Mouse (Mus musculus): ENCODE measurements around the gene Grpel1. TPM values are rescaled to one million over a fixed set of nuclear protein-coding genes. Genes with fewer than 3 reads are reported as not detected.

Gene Grpel1
- total RNA-seq, 2 experiments from 2014 or later: 34.2 to 38.3 TPM

DNA sequence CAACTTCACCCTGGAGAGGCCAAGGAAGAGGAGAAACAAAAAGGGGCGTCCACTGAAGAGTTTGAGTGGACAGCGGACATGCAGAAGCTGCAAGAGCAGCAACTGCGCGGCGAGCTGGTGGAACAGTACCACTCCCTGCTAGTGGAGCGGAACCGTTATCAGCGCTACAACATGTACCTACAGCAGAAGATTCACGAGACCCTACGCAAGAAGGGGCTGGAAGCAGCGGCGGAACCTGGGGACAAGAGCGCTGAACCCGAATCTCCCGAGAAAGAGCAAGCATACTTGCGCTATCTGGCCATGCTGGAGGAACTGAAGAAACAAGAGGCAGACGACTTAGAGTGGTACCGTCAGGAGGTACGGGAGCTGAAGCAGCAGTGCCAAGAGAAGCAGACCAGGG, 20.5 kb downstream of the Grpel1 start:
- no peak for DNase-seq
- intact Hi-C loops (cut with DNase I; ENCODE audit: low total_unique reads): loop anchor here (10.0 kb wide), 1 partner anchor 99 kb away; no protein-coding TSS in a partner anchor

- DNase-seq: no peak
- intact Hi-C loops (cut with DNase I; ENCODE audit: low total_unique reads): loop anchor here (10.0 kb wide), 1 partner anchor 96 kb away; no protein-coding TSS in a partner anchor
Measured at GRCm38 (mm10) chr5:36489225-36489624, 24.4 kb downstream of the Grpel1 start.

GRCm38 (mm10) chr5:36493919-36494318, 29.1 kb downstream of the Grpel1 start:
- intact Hi-C loops (cut with DNase I; ENCODE audit: low total_unique reads): no loop called here
- DNase-seq: no peak

GRCm38 (mm10) chr5:36494709-36495108, 29.9 kb downstream of the Grpel1 start:
- intact Hi-C loops (cut with DNase I; ENCODE audit: low total_unique reads): no loop called here

DNA sequence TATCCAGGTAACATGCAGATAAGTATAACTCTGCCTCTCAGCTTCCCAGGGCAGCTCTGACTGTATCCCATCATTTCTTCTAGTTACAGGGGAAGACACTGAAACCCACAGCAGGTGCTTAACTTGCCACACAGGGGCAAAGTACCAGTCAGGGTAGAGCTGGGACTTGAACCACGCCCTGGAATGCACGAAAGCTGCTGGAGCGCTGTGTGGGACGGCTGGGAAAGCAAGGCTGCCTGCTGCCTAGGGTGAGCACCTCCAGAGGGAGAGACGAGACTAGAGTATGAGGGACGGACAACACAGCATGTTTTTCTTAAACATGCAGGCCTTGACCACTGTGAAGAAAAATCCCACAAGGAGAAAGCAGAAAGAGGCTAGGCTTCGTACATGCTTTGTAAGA, 40.4 kb downstream of the Grpel1 start:
- intact Hi-C loops (cut with DNase I; ENCODE audit: low total_unique reads): no loop called here
- no peak for DNase-seq

More at GRCm38 (mm10) chr5:36494709-36495108, 29.9 kb downstream of the Grpel1 start:
- no peak for DNase-seq

DNA sequence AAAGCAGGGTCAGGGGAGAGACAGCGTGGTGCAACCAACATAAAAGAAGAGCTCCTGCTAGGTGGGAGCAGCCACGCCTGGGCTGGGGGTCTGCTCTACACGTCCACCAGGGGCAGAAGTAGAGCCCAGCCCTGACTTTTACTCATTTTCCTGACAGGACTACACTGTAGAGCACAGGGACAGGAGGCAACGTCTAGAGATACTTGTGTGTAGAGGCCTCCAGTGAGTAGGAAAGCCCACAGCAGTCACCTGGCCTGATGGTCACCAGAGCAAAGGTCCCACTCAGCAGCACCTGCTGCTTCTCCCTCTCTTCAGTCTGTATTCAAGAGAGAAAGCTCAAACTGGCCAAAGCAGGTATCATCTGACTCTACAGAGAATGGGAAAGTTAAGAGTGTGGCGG, 40.8 kb downstream of the Grpel1 start:
- intact Hi-C loops (cut with DNase I; ENCODE audit: low total_unique reads): no loop called here
- DNase-seq: no peak

DNA sequence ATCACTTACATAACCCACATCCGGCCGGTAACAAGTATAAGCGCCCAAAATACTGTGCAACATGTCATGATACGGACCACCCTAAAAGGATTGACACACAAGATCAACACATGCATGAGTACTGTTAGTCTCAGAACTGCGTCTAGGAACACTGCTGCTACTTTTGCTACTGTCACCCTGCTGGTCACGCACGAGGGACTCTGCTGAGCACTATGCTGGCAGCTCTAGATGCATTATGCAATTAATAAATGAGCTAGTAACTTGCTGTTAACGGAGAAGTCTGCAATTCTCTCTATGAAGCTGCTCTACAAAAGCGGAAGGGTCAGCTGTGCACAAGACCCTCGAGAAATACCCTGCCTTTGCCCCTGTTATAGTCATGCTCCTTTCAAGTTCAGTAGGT, 43.6 kb downstream of the Grpel1 start:
- no peak for DNase-seq
- intact Hi-C loops (cut with DNase I; ENCODE audit: low total_unique reads): no loop called here

DNA sequence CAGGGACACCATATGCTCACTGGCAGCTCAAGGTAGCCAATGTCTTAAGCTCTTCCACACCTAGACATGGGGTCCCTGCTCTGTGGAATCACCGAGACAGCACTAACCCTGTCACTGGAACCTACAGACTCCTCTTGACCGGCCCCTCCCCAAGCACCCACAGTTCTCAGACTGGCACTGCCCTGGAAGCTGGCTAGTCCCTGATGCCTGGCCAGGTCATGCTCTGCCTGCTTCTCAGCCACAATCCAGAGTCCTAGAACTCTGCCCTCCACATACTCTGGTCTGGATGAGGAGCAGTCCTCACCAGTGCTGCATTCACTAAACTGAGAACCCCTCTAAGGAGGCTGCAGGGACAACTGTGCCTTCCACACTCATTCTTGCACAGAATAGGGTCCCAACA, 46.2 kb downstream of the Grpel1 start:
- intact Hi-C loops (cut with DNase I; ENCODE audit: low total_unique reads): no loop called here
- no peak for DNase-seq

- intact Hi-C loops (cut with DNase I; ENCODE audit: low total_unique reads): no loop called here
- DNase-seq: no peak
Measured at GRCm38 (mm10) chr5:36515126-36515525, 50.3 kb downstream of the Grpel1 start.

- no peak for DNase-seq
- intact Hi-C loops (cut with DNase I; ENCODE audit: low total_unique reads): no loop called here
Measured at GRCm38 (mm10) chr5:36515558-36515957, 50.8 kb downstream of the Grpel1 start.

GRCm38 (mm10) chr5:36517596-36517995, 52.8 kb downstream of the Grpel1 start:
- intact Hi-C loops (cut with DNase I; ENCODE audit: low total_unique reads): no loop called here
- DNase-seq: no peak

DNA sequence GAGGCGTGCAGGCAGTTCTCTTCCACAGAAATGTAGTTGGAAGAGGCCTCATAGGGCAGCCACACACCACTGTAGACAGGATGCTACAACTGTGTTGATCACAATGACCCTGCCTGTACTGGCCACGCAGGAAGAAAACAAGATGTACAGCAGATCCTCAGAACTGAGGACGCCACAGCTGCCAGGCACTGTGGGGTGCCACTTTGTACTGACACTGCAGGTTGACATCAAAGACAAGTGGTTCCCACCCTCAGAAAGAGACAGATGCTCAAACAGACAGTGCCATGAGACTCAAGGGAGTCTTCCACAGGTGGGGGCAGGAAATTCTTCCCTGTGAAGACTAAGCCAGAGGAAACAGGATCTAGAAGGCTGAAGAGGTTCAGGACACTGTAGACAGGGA, 55.0 kb downstream of the Grpel1 start:
- intact Hi-C loops (cut with DNase I; ENCODE audit: low total_unique reads): no loop called here
- DNase-seq: no peak

GRCm38 (mm10) chr5:36522782-36523181, 58.0 kb downstream of the Grpel1 start:
- DNase-seq: no peak

DNA sequence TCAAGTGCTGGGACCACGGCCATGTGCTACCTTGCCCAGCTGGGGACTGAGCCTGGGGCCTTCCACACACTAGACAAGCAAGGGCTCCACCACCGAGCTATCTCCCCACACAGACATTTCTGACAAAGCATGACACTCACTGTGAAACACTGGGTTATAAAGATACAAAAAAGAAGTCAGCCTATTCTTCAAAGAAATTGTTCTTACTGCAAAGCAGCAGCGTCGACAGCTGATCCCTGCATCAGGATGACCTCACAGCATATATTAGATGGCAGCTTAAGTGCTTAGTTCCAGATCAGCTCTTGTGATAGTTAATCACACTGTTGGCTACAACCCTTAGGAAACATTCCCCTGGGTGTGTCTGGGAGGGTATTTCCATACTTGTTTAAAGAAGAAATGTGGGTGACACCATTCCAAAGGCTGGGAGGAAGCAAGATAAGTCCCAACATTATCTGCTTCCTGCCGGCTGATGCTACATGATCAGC, 58.5 kb downstream of the Grpel1 start:
- no peak for DNase-seq
- intact Hi-C loops (cut with DNase I; ENCODE audit: low total_unique reads): no loop called here

More at GRCm38 (mm10) chr5:36522782-36523181, 58.0 kb downstream of the Grpel1 start:
- intact Hi-C loops (cut with DNase I; ENCODE audit: low total_unique reads): no loop called here

Other genes with a start within 250 kb of the Grpel1 start
- 1 to 10 TPM; 8.3 to 8.7 TPM for gene Sorcs2, start 66.9 kb upstream of the Grpel1 start, total RNA-seq (2021)
- 10 to 100 TPM; 11.8 to 12.2 TPM for gene Tada2b, start 19.3 kb downstream of the Grpel1 start, total RNA-seq (2021)
- under 1 TPM in 1 of 2 experiments, not detected in 1; 0.16 TPM for gene Ccdc96, start 19.6 kb downstream of the Grpel1 start, total RNA-seq (2021)
- gene Tbc1d14, start 128.3 kb downstream of the Grpel1 start, total RNA-seq (2021): 10 to 100 TPM; 13.9 to 14.6 TPM
- 10 to 100 TPM; 52.2 to 54.5 TPM for gene D5Ertd579e, start 231.0 kb downstream of the Grpel1 start, total RNA-seq (2021)